In the genomic region with DNA sequence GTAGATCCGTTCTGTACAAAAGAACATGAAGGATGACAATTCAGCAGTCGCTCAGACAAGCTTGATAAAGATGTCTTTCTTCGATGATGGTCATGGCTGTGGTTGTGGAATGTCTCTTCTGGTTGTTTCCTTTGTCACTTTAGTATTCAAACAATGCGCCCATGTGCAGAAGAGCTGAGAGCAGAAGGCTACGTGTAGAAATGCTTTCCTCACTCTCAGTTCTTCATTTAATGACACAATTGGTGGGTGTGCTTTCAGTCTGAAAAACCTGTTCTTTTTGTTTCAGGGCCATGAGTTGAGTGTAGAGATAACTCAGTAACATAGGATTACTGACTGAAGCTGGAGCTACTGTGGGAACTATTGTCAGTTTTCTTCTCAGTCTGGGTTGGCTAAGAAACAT, we compare ENCODE assay signal across 27 mouse cellular contexts.
"Had no signal": no experiment of that assay in that cellular context is flagged by ENCODE, and none has a peak within 500 bp of the region (broad histone marks: within the 10 kb centered on the region; RNA-seq: fewer than 3 reads in every experiment).

No protein-coding gene starts in this region.

- H3K27me3 ChIP-seq: embryonic facial prominence, embryonic 12.5 days; embryonic facial prominence, embryonic 13.5 days; embryonic facial prominence, embryonic 15.5 days; forebrain, embryonic 12.5 days; forebrain, embryonic 13.5 days; forebrain, embryonic 15.5 days had no signal

- DNase-seq: cerebellum, adult 2 months; cerebellum, adult 9-10 months; cerebellum, adult 9-11 months; cerebellum, postnatal 10 days; cerebellum, postnatal 14 days; cerebellum, postnatal 25 days; cerebellum, postnatal 36 days; embryo, embryonic 11 days; forebrain, postnatal 0 days; gastrocnemius, adult 2 months; gastrocnemius, postnatal 10 days; gastrocnemius, postnatal 14 days; gastrocnemius, postnatal 25 days; gastrocnemius, postnatal 36 days; heart, adult 11 months; heart, adult 18-20 months; heart, adult 2 months had no signal

- ATAC-seq: forebrain, embryonic 13.5 days; forebrain, embryonic 14.5 days; forebrain, embryonic 15.5 days; forebrain, embryonic 16.5 days; forebrain, postnatal 0 days had no signal

- H3K36me3 ChIP-seq: embryonic facial prominence, embryonic 10.5 days; embryonic facial prominence, embryonic 12.5 days; embryonic facial prominence, embryonic 13.5 days; embryonic facial prominence, embryonic 15.5 days; forebrain, embryonic 10.5 days; forebrain, embryonic 12.5 days; forebrain, embryonic 15.5 days had no signal
